ENCODE assay signal across 12 mouse cellular contexts in the genomic region with DNA sequence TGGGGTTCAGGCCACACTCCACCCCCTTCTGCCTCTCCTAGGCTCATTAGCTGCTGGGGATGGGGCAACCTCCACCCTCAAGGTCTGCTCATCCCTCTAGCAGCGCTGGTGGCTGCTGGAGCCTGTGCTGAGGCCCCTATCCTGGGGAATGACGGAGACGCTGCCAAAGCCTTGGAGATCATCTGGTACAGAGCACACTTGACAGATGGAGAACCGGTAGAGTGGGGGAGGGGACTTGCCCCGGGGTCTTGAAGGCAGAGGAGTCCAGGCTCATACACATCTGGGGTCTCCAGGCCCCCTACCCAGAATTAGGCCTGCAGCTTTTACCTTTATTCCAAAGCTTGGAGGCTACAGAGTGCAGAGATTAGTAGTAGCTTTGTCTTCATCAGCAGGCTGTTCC. TPM values are rescaled to one million over a fixed set of nuclear protein-coding genes. Genes with fewer than 3 reads are reported as not detected.
DNase-seq lines count a peak whose midpoint lies in the region; ATAC-seq and TF ChIP-seq lines count a peak whose summit lies in the region.
"Had no signal": no experiment of that assay in that cellular context is flagged by ENCODE, and none has a peak within 500 bp of the region (broad histone marks: within the 10 kb centered on the region; RNA-seq: fewer than 3 reads in every experiment).

No protein-coding gene starts in this region.

- peak overlapping the region; percentile 25; the same call in 1 of the 2 replicates for H3K4me2 ChIP-seq in hindbrain, embryonic 12.5 days (replicated peaks)
- peak overlapping the region; percentile 25 for H3K4me2 ChIP-seq in midbrain, postnatal 0 days (ENCODE audit: low read depth, low read length, poor library complexity, severe bottlenecking)
- H3K4me2 ChIP-seq: limb, embryonic 15.5 days; stomach, embryonic 15.5 days had no signal

- no peak for TF ChIP-seq CTCF in cerebellum, adult 2 months (IDR thresholded peaks at IDR 0.05; ENCODE audit: borderline replicate concordance, insufficient read depth, low read depth, low read length)
- no peak for TF ChIP-seq CTCF in midbrain, postnatal 0 days (IDR thresholded peaks at IDR 0.05)

- H3K9ac ChIP-seq in hindbrain, embryonic 12.5 days, result no peak overlapping the region
- peak overlapping the region; percentile 39; the same call in 1 of the 2 replicates for H3K9ac ChIP-seq in midbrain, postnatal 0 days (replicated peaks; ENCODE audit: low read length, poor library complexity, severe bottlenecking)
- H3K9ac ChIP-seq: limb, embryonic 15.5 days; stomach, embryonic 15.5 days had no signal

- peak overlapping the region; percentile 45 for H3K4me3 ChIP-seq in cerebellum, adult 2 months (replicated peaks; ENCODE audit: insufficient read depth, low read depth, low read length)
- H3K4me3 ChIP-seq in hindbrain, embryonic 12.5 days, result no peak overlapping the region
- 0 out of 2 replicates have a peak overlapping the region, but pooled peaks have one; percentile 3 for H3K4me3 ChIP-seq in midbrain, postnatal 0 days (ENCODE audit: low read depth, low read length)
- H3K4me3 ChIP-seq: erythroblast, embryonic 14.5 days; limb, embryonic 15.5 days; myocyte; stomach, embryonic 15.5 days had no signal

- peaks cover 46% of the 10 kb centered on the region for H3K4me1 ChIP-seq in cerebellum, adult 2 months (ENCODE audit: control insufficient read depth, insufficient read depth, low read length)
- peaks cover 44% of the 10 kb centered on the region for H3K4me1 ChIP-seq in hindbrain, embryonic 12.5 days
- H3K4me1 ChIP-seq in midbrain, postnatal 0 days (ENCODE audit: insufficient read depth, low read length), result peaks cover 18% of the 10 kb centered on the region

- 7% methylated on average over 5 of the region's 5 CpGs for WGBS in cerebellum, adult 2 months
- 32% methylated on average over 5 of the region's 5 CpGs for WGBS in hindbrain, embryonic 12.5 days
- 32% methylated on average over 5 of the region's 5 CpGs for WGBS in midbrain, postnatal 0 days

- peak overlapping the region; percentile 97 for H3K27ac ChIP-seq in cerebellum, adult 2 months (ENCODE audit: insufficient read depth, low read length)
- H3K27ac ChIP-seq in hindbrain, embryonic 12.5 days, result peak overlapping the region; percentile 71
- H3K27ac ChIP-seq in midbrain, postnatal 0 days (ENCODE audit: low read depth, low read length), result no peak overlapping the region
- H3K27ac ChIP-seq: limb, embryonic 15.5 days; stomach, embryonic 15.5 days had no signal

- peak; percentile 77 to 79 for DNase-seq in cerebellum, adult 2 months
- peak; percentile 80 to 83 for DNase-seq in cerebellum, postnatal 14 days
- peak; percentile 64 for DNase-seq in midbrain, postnatal 0 days (ENCODE audit: low spot score)
- no peak for DNase-seq in gastrocnemius, postnatal 25 days
- DNase-seq in testis, postnatal 14 days (ENCODE audit: low spot score), result no peak
- DNase-seq in lung, postnatal 14 days, result no peak

- H3K9me3 ChIP-seq in hindbrain, embryonic 12.5 days (replicated peaks), result no peaks in the 10 kb centered on the region
- H3K9me3 ChIP-seq in midbrain, postnatal 0 days (ENCODE audit: low read length), result no peaks in the 10 kb centered on the region
- H3K9me3 ChIP-seq: limb, embryonic 15.5 days; stomach, embryonic 15.5 days had no signal

- no peaks in the 10 kb centered on the region for H3K27me3 ChIP-seq in cerebellum, adult 2 months (ENCODE audit: control insufficient read depth, insufficient read depth, low read length)
- H3K27me3 ChIP-seq in hindbrain, embryonic 12.5 days, result no peaks in the 10 kb centered on the region
- H3K27me3 ChIP-seq in midbrain, postnatal 0 days (ENCODE audit: insufficient read depth, low read length), result no peaks in the 10 kb centered on the region
- H3K27me3 ChIP-seq: limb, embryonic 15.5 days had no signal

- no peak for ATAC-seq in hindbrain, embryonic 12.5 days (ENCODE audit: low FRiP score)
- ATAC-seq in midbrain, postnatal 0 days (ENCODE audit: low FRiP score), result no peak
- ATAC-seq: lung, postnatal 0 days had no signal

- TF ChIP-seq POLR2A in cerebellum, adult 2 months (IDR thresholded peaks at IDR 0.05; ENCODE audit: borderline replicate concordance, insufficient read depth, low read length), result 0 out of 2 replicates have a peak, but pooled peaks have one; percentile 21

- H3K36me3 ChIP-seq in hindbrain, embryonic 12.5 days, result no peaks in the 10 kb centered on the region
- H3K36me3 ChIP-seq in midbrain, postnatal 0 days (ENCODE audit: insufficient read depth, low read length), result 0 out of 2 replicates have a peak, but pooled peaks cover 3% of the 10 kb centered on the region
- H3K36me3 ChIP-seq: stomach, embryonic 15.5 days had no signal

RNA-seq across cellular contexts. Expression of gene Trim62, which starts 3.2 kb away (rescaled TPM):
- polyA plus RNA-seq in cerebellum, adult 2 months (2012; rRNA removed), result 107 and 129 TPM in 2 replicates
- 21.5 and 24.9 TPM in 2 replicates for polyA plus RNA-seq in hindbrain, embryonic 12.5 days (2016; fragmentation: Nextera tagmentation; extraction: Ambion mirVana)
- 22.3 and 25.2 TPM in 2 replicates for total RNA-seq in midbrain, postnatal 0 days (2014; rRNA removed)
- polyA plus RNA-seq in midbrain, postnatal 0 days (2015; fragmentation: Nextera tagmentation; extraction: Ambion mirVana), result 25.9 and 26.8 TPM in 2 replicates
- under 1 TPM; 0.59 to 0.88 TPM for total RNA-seq in gastrocnemius, postnatal 25 days (2021)
- polyA plus RNA-seq: erythroblast, embryonic 14.5 days had no signal

Comparison
In these comparisons a context has a peak if more than half of its experiments do, and no peak if none do; other contexts are left out.
1. DNase-seq: peak in cerebellum, adult 2 months (2 of 2), cerebellum, postnatal 14 days (2 of 2) and midbrain, postnatal 0 days (single experiment); none in gastrocnemius, postnatal 25 days (single experiment), testis, postnatal 14 days (single experiment) and lung, postnatal 14 days (single experiment).